Mouse (Mus musculus) cerebellum, postnatal 25 days (tissue): Measurements from ENCODE around the gene Vamp5.

ENCODE experiments used
- DNase-seq, 2 experiments: peaks; one replicate each; pipeline ENCODE4 v3.0.0; 2021; ENCODE audit warnings: mixed read lengths in 2 of 2

Gene Vamp5

GRCm38 (mm10) chr6:72389471-72389940 lies 9.2 kb upstream of the Vamp5 start:
- DNase-seq: peak in 1 of 2 experiments; percentile 60

GRCm38 (mm10) chr6:72388791-72389329 lies 8.6 kb upstream of the Vamp5 start:
- no peak for DNase-seq

- DNase-seq: no peak
These were observed 8.0 kb upstream of the Vamp5 start for GRCm38 (mm10) chr6:72388266-72388665.

DNA sequence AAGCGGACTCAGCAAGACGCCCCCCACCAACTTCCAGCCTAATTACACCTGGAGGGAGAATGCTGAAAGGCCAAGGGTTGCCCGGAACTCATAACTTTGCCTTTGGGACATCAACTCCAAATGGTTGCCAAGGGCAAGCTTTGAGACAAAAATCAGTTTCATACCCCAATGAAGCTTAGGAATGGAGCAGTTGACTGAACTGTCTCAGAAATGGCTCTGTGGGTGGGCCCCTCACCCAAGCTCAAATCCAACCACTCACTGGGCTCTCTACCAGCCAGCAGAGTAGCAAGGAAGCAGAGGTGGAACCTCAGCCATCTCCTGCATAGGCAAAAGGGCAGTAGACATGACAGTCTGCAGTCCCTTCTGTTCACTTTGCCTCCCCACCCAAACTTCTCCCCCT lies 7.5 kb upstream of the Vamp5 start:
- no peak for DNase-seq

DNA sequence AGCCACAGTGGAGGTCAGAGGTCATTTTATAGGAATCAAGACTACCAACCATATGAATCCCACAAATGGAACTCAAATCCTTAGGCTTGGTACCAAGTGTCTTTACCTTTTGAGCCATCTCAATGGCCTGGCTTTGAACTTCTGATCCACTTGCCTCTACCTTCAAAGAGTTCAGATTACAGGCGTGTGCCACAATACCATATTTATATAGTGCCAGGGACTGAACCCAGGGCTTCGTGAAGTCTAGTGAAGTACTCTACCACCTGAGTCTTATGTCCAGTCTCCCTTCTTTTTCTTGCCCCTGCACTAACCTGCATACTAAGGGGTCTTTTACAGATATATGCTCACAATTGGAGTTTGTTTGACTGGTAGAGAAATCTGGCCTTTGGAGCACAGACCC lies 6.3 kb upstream of the Vamp5 start:
- DNase-seq: no peak

GRCm38 (mm10) chr6:72385258-72385657 lies 5.0 kb upstream of the Vamp5 start:
- DNase-seq: no peak

GRCm38 (mm10) chr6:72383952-72384351 lies 3.7 kb upstream of the Vamp5 start:
- no peak for DNase-seq

DNA sequence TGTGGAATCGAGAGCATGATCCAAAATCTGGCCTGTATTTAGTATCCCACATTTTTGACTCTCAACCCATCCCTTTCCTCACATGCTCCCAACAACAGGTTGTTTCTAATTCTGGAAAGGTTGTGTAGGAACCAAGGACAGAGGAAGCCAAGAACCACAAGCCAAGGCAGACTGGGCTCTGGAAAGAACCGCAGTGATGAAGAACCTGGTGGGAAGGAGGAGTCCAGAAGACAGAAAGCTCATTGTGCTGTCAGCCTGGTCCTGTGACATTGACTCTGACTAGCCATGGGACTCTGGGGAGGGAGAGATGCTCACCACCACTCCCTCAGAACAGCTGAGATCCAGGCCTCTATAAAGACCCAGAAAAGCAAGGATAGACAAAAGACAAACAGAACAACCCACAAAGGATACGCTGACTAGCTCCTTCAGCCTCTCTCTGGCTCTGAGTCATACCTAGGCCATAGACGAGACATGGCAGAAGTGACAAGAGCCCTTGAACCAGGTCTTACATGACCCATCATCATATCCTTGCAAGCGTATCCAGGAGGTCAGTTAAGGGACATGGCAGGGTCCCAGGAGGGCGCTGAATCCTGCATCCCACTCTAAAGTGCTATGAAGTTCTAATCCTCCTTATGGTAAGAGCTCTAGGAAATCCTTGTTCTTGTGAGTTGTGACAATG lies 3.0 kb upstream of the Vamp5 start:
- no peak for DNase-seq

DNA sequence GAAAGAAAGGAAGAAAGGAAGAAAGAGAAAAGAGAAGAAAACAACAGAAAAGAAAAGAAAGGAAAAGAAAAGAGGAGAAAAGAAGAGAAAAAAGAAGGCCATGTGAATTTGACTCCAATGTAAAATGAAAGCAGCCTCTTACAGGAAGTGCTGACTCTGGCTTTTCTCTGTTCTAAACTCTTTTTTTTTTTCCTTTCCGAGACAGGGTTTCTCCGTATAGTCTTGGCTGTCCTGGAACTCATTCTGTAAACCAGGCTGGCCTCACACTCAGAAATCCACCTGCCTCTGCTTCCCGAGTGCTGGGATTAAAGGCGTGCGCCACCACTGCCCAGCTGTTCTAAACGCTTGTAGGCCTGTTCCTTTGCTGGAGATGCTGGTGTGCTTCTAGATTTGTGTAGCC lies 2.2 kb upstream of the Vamp5 start:
- DNase-seq: no peak

DNA sequence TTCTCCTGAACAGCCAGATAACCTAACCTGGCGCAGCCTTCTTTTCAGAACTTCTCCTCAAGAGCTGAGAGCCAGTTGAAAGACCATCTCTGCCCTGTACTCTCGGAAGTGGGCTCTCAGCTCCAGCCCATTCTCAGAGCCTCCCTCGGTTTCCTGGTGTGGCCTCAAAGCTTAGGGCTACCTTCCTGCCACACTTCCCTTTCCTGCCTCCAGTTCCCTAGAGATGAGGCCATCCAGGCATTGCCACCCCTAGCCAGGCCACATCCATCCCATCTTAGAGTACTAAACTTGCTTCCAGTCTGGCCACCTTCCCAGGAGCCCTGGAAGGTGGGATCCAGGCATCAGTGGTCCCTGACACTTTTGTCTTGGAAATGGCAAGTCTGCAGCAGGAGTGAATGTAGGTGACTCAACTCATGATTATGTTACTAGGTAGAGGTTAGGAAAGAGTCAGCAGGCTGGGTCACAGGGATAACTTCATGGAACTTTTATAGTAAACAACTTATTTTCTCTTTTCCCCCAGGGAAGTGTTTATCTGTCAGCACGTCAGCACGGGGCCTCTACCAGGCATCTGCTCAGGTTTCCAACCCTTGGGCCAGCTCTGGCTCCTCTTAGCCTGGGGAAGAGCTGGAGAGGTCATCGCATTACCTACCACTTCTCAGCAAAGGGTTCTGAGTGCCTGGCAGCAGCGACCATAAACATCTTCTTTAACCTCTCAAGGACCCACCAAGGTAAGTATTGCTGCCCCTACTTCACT lies 714 bp downstream of the Vamp5 start:
- DNase-seq: no peak

GRCm38 (mm10) chr6:72378510-72379234 lies 1.6 kb downstream of the Vamp5 start:
- no peak for DNase-seq

- no peak for DNase-seq
These were observed 5.3 kb downstream of the Vamp5 start for GRCm38 (mm10) chr6:72374820-72375563.

DNA sequence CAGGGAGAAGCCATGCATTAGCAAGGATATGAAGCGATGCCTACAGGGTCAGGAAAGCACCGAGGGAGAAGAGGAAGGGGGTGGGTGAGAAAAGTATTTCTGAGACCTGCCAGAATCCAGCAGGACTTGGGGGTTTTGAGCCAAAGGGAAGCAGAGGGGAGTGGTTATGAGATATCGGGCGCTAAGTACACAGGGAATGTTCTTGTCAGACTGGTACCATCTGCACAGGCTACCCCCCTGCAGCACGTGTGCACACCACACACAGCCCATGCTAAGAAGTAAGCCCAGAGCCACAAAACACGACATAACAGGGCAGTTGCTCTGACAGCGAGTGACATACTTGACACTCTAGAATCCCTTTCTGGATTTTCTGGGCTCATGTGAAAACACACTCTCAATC lies 6.1 kb downstream of the Vamp5 start:
- DNase-seq: no peak

DNA sequence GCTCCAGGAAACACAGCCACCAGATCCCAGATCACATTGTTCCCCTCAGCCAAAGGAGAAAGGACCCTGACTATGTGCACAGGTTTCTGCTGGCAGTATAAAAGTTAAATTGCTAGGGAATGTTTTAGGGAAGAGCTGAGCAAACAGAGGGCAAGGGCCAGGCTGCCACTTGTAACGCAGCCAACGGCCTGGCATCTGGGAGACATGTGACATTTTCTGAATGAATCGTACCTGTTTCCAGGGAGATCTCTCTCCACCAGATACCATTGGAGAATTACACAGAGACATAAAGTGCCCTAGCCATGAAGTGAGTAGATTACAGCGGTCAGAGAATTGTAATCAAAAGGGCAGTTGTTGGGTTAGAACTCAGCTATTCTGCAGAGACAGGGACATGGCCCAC lies 7.1 kb downstream of the Vamp5 start:
- DNase-seq: no peak

DNA sequence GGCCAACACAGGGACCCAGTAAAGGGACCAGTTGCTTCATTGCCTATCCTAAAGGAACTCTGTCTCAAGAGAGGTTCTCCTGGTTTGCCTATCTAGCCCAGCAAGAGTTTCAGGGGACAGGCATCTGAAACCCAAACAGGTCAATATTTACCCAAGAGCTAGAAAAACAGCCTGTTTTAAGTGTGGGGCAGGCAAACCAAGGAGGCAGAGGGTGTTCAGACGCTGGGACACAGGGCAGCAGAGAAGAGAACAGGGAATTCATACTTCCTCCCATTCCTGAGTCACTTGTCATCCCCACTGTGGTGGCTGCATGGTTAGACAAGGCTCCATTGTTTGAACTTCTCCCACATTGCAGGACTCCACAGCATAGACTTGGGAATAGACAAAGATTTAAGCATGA lies 8.7 kb downstream of the Vamp5 start:
- DNase-seq: no peak

DNA sequence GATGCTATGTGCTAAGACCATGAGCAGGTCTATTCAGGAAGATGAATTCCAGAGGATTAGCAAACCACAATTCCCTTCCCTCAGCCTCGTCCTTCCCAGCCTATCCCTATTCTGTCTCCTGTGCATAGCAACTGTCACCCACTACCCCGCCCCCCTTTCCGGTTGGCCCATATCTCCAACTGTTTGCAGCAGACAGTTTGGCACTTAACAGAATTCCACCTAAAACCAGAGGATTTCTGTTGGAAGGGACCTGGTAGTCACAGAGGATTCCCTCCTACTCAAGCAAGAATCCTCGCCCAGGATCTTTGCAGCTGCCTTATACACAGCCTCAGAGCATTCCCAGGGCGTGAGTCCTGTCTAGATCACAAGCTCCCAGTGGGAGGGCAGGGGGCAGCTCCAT lies 9.1 kb downstream of the Vamp5 start:
- no peak for DNase-seq

GRCm38 (mm10) chr6:72370091-72370490 lies 10.2 kb downstream of the Vamp5 start:
- no peak for DNase-seq

DNA sequence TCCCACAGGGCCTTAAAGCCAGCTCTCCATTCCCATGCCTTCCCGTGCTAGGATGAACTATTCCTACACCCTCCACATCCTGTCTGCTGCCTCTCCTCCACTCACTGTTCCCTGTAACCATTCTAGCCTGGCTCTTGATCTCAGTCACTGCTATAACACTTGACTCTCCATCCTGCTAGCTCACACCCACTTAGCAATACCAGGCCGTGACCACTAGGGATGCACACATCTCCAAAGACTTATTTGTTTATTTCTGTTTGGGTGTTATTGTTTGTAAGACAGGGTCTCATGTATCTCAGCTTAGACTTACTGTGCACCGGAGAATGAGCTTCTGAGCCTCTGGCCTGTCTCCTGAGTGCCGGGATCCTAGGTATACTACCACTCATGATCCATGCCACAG lies 10.7 kb downstream of the Vamp5 start:
- no peak for DNase-seq

DNA sequence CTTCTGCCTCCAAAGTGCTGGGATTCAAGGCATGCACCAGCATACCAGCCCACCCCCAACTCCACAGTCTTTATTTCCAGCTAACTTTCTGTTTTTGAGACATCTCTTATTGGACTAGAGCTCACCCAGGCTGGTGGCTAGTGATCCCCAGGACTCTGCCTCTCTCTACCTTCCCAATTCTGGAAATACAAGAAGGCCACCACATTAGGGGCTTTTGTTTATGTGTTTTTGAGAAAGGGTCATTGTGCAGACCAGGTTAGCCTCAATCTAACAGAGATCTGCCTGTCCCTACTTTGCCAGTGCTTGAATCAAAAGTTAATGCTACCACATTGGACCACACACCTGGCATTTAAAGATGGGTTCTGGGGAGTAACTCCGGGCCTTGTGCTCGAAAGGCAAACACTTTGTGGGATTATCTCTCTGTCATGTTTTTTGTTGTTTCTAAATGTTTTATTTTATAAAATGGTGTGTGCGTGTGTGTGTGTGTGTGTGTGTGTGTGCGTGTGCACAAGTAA lies 12.8 kb downstream of the Vamp5 start:
- DNase-seq: no peak

GRCm38 (mm10) chr6:72366844-72367443 lies 13.3 kb downstream of the Vamp5 start, which contains the start of gene Rnf181:
Gene Rnf181, minus strand, starts transcription at chr6:72366956.
- no peak for DNase-seq

GRCm38 (mm10) chr6:72366304-72366703 lies 14.0 kb downstream of the Vamp5 start:
- DNase-seq: no peak

GRCm38 (mm10) chr6:72364985-72365384 lies 15.3 kb downstream of the Vamp5 start:
- DNase-seq: no peak
